Mouse (Mus musculus): Measurements from ENCODE around the gene Mrgbp. TPM values are rescaled to one million over a fixed set of nuclear protein-coding genes. Genes with fewer than 3 reads are reported as not detected.

Mrgbp gene
- polyA plus RNA-seq (2015; fragmentation: Illumina TruSeq; extraction: RNeasy Lipid Tissue Mini Kit (QIAGEN cat#74804); ENCODE audit: low read depth, low replicate concordance), result 22.4 TPM

GRCm38 (mm10) chr2:180581002-180581401, at the start of gene Mrgbp:
Mrgbp (plus strand) TSS chr2:180581304.

GRCm38 (mm10) chr2:180589123-180589831, 8.2 kb downstream of the Mrgbp start, which contains the start of gene Ogfr:
Ogfr (plus strand) TSS chr2:180589245.

DNA sequence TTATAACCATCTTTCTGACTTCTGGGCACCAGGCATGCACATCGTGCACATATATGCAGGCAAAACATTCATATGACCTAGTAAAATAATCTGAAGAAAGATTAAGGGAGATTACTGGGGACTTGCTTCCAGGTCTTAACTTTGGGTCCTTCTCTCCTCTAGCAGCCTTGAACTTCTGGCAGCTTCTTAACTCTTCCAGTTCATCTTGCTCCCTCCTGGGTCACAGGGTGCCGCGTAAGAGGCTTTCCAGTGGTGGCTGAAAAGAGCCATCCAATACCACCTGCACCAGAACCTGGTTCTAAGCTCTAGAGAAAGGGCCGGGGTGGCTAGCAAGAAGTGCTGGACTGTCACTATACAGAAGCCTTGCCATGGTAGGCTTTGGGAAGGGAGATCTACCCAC, 16.4 kb downstream of the Mrgbp start, which contains the start of gene Col9a3:
TSS of gene Col9a3 (plus strand) at position 301 of the 400 bp plus-strand sequence.

Other genes starting within 250 kb of the Mrgbp start
- not detected for gene Gata5, start 246.6 kb upstream of the Mrgbp start, polyA plus RNA-seq (2015; fragmentation: Illumina TruSeq; extraction: RNeasy Lipid Tissue Mini Kit (QIAGEN cat#74804); ENCODE audit: low read depth, low replicate concordance)
- gene Slco4a1, start 125.1 kb upstream of the Mrgbp start, polyA plus RNA-seq (2015; fragmentation: Illumina TruSeq; extraction: RNeasy Lipid Tissue Mini Kit (QIAGEN cat#74804); ENCODE audit: low read depth, low replicate concordance), result 1.7 TPM
- 3.5 TPM for gene Ntsr1, start 81.3 kb upstream of the Mrgbp start, polyA plus RNA-seq (2015; fragmentation: Illumina TruSeq; extraction: RNeasy Lipid Tissue Mini Kit (QIAGEN cat#74804); ENCODE audit: low read depth, low replicate concordance)
- gene Ogfr, start 7.9 kb downstream of the Mrgbp start, polyA plus RNA-seq (2015; fragmentation: Illumina TruSeq; extraction: RNeasy Lipid Tissue Mini Kit (QIAGEN cat#74804); ENCODE audit: low read depth, low replicate concordance), result 36.6 TPM
- gene Col9a3, start 16.5 kb downstream of the Mrgbp start, polyA plus RNA-seq (2015; fragmentation: Illumina TruSeq; extraction: RNeasy Lipid Tissue Mini Kit (QIAGEN cat#74804); ENCODE audit: low read depth, low replicate concordance), result 19.4 TPM
- 0.52 TPM for gene Tcfl5, start 61.4 kb downstream of the Mrgbp start, polyA plus RNA-seq (2015; fragmentation: Illumina TruSeq; extraction: RNeasy Lipid Tissue Mini Kit (QIAGEN cat#74804); ENCODE audit: low read depth, low replicate concordance)
- 26.9 TPM for gene Dido1, start 128.7 kb downstream of the Mrgbp start, polyA plus RNA-seq (2015; fragmentation: Illumina TruSeq; extraction: RNeasy Lipid Tissue Mini Kit (QIAGEN cat#74804); ENCODE audit: low read depth, low replicate concordance)
- gene Gid8, start 128.8 kb downstream of the Mrgbp start, polyA plus RNA-seq (2015; fragmentation: Illumina TruSeq; extraction: RNeasy Lipid Tissue Mini Kit (QIAGEN cat#74804); ENCODE audit: low read depth, low replicate concordance), result 65.0 TPM
- 0.19 TPM for gene Slc17a9, start 144.0 kb downstream of the Mrgbp start, polyA plus RNA-seq (2015; fragmentation: Illumina TruSeq; extraction: RNeasy Lipid Tissue Mini Kit (QIAGEN cat#74804); ENCODE audit: low read depth, low replicate concordance)
- not detected for gene Bhlhe23, start 195.6 kb downstream of the Mrgbp start, polyA plus RNA-seq (2015; fragmentation: Illumina TruSeq; extraction: RNeasy Lipid Tissue Mini Kit (QIAGEN cat#74804); ENCODE audit: low read depth, low replicate concordance)

All from brain, adult 10 weeks (tissue).